Mouse (Mus musculus) E14TG2a.4 (cell line): ENCODE measurements around the gene Rdh16f1.
"Not testable (repeated sequence)": the region's sequence is repeated elsewhere in the genome, so short reads cannot be mapped to it uniquely, and the experiment has no call there.

Source experiments
- CTCF ChIP-seq: conservative IDR thresholded peaks from 2 replicates; pipeline ENCODE4 v1.5.1; 2014; ENCODE audit warnings: low read length
- NANOG ChIP-seq: IDR thresholded peaks from 2 replicates; pipeline ENCODE4 v1.6.1; 2014; ENCODE audit warnings: borderline replicate concordance, low read length, mixed read lengths
- POU5F1 ChIP-seq: IDR thresholded peaks from 2 replicates; pipeline ENCODE4 v1.6.1; 2014; ENCODE audit warnings: low read length, borderline replicate concordance

DNA sequence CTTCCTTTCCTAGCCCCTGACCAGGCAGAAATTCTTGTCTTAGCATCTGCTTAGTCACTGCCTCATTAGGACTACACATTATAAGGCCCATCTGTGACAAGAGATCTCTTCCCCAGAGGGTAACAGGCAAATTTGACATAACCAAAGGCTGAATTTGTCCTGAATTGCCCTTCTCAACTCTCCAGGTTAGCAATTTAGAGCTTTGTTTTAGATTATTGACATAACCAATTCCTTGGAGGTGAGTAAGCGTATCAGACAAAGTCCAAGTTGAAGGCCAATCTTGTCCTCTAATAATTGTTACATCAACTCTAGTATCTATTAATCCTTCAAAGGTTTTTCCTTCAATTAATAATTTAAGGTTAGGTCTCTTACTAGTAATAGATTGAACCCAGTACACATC is 74.6 kb downstream of the Rdh16f1 start:
- not testable (repeated sequence) for TF ChIP-seq CTCF, NANOG, POU5F1
